Mouse (Mus musculus) 416B (cell line): Measurements from ENCODE around the gene Ybx2.
"Not testable (repeated sequence)": the region's sequence is repeated elsewhere in the genome, so short reads cannot be mapped to it uniquely, and the experiment has no call there.

Experiments used
- DNase-seq: peaks from one replicate; pipeline ENCODE4 v3.0.0; 2011; ENCODE audit warnings: low read depth

Gene Ybx2

GRCm38 (mm10) chr11:69934681-69935080, 915 bp upstream of the Ybx2 start:
- DNase-seq, result no peak

- DNase-seq, result no peak
Measured at GRCm38 (mm10) chr11:69936156-69936555, 560 bp downstream of the Ybx2 start.

GRCm38 (mm10) chr11:69936714-69937347, 1.2 kb downstream of the Ybx2 start:
- no peak for DNase-seq

- DNase-seq, result no peak
Measured at GRCm38 (mm10) chr11:69937385-69937784, 1.8 kb downstream of the Ybx2 start.

- no peak for DNase-seq
Measured at GRCm38 (mm10) chr11:69937834-69938233, 2.2 kb downstream of the Ybx2 start.

GRCm38 (mm10) chr11:69938401-69938979, 2.9 kb downstream of the Ybx2 start:
- DNase-seq, result no peak

GRCm38 (mm10) chr11:69939181-69939580, 3.6 kb downstream of the Ybx2 start:
- DNase-seq, result no peak

- no peak for DNase-seq
Measured at GRCm38 (mm10) chr11:69939731-69940130, 4.1 kb downstream of the Ybx2 start.

- DNase-seq, result no peak
Measured at GRCm38 (mm10) chr11:69940962-69941361, 5.4 kb downstream of the Ybx2 start.

- DNase-seq, result no peak
Measured at GRCm38 (mm10) chr11:69945216-69945615, 9.6 kb downstream of the Ybx2 start.

- no peak for DNase-seq
Measured at GRCm38 (mm10) chr11:69945997-69946891, 10.6 kb downstream of the Ybx2 start.

GRCm38 (mm10) chr11:69947337-69948065, 11.9 kb downstream of the Ybx2 start:
- peak; percentile 52 for DNase-seq

GRCm38 (mm10) chr11:69948066-69948762, 12.6 kb downstream of the Ybx2 start, which contains the start of gene Slc2a4:
Gene Slc2a4, minus strand, starts transcription at chr11:69948188.
- peak; percentile 92 for DNase-seq

- peak; percentile 90 for DNase-seq
Measured at GRCm38 (mm10) chr11:69948763-69949150, 13.2 kb downstream of the Ybx2 start.

GRCm38 (mm10) chr11:69950807-69951459, 15.3 kb downstream of the Ybx2 start:
- DNase-seq, result peak; percentile 50

- peak; percentile 46 for DNase-seq
Measured at GRCm38 (mm10) chr11:69952274-69952673, 16.7 kb downstream of the Ybx2 start.

GRCm38 (mm10) chr11:69953267-69953915, 17.8 kb downstream of the Ybx2 start:
- no peak for DNase-seq

- DNase-seq, result not testable (repeated sequence)
Measured at GRCm38 (mm10) chr11:69955618-69956017, 20.0 kb downstream of the Ybx2 start.

- DNase-seq, result peak; percentile 60
Measured at GRCm38 (mm10) chr11:69956218-69956617, 20.6 kb downstream of the Ybx2 start.

GRCm38 (mm10) chr11:69960616-69961015, 25.0 kb downstream of the Ybx2 start:
- DNase-seq, result peak; percentile 39
